Mouse (Mus musculus) adrenal gland, adult 2 months (tissue): ENCODE measurements at regions not wholly inside any gene's neighbourhood (a gene's known extent, or its start where the extent isn't known, plus 50 kb on each side); places are given as distances from the start of the nearest gene placed in this dataset.
A peak's percentile ranks its signal among the peaks of the same experiment; 100 is the strongest.
"Not testable (repeated sequence)": the region's sequence is repeated elsewhere in the genome, so short reads cannot be mapped to it uniquely, and the experiment has no call there.

Experiments
- DNase-seq: peaks from one replicate; pipeline ENCODE4 v3.0.0; 2021

- DNase-seq: not testable (repeated sequence)
These were observed 1191.1 kb upstream of the 1700008P02Rik start for GRCm38 (mm10) chr3:7811301-7811700.

- not testable (repeated sequence) for DNase-seq
These were observed 1184.9 kb upstream of the 1700008P02Rik start for GRCm38 (mm10) chr3:7805121-7805520.

GRCm38 (mm10) chr3:7804209-7804608, 1184.0 kb upstream of the 1700008P02Rik start:
- DNase-seq: no peak

- DNase-seq: no peak
These were observed 1179.2 kb upstream of the 1700008P02Rik start for GRCm38 (mm10) chr3:7799486-7799885.

GRCm38 (mm10) chr3:7787665-7788064, 1167.4 kb upstream of the 1700008P02Rik start:
- DNase-seq: no peak

GRCm38 (mm10) chr3:7785096-7785495, 1164.9 kb upstream of the 1700008P02Rik start:
- no peak for DNase-seq

GRCm38 (mm10) chr3:7755445-7755844, 1135.2 kb upstream of the 1700008P02Rik start:
- DNase-seq: peak; percentile 67

- no peak for DNase-seq
These were observed 1093.5 kb upstream of the 1700008P02Rik start for GRCm38 (mm10) chr3:7713741-7714140.

GRCm38 (mm10) chr3:7713130-7713529, 1092.9 kb upstream of the 1700008P02Rik start:
- DNase-seq: no peak

GRCm38 (mm10) chr3:7712466-7712865, 1092.2 kb upstream of the 1700008P02Rik start:
- no peak for DNase-seq

GRCm38 (mm10) chr3:7708609-7709008, 1088.4 kb upstream of the 1700008P02Rik start:
- no peak for DNase-seq

- DNase-seq: no peak
These were observed 1063.3 kb upstream of the 1700008P02Rik start for GRCm38 (mm10) chr3:7683536-7683935.

GRCm38 (mm10) chr3:7682816-7683215, 1062.6 kb upstream of the 1700008P02Rik start:
- not testable (repeated sequence) for DNase-seq

- no peak for DNase-seq
These were observed 1062.1 kb upstream of the 1700008P02Rik start for GRCm38 (mm10) chr3:7682311-7682710.

- peak; percentile 65 for DNase-seq
These were observed 1049.7 kb upstream of the 1700008P02Rik start for GRCm38 (mm10) chr3:7669956-7670355.

- DNase-seq: not testable (repeated sequence)
These were observed 1047.6 kb upstream of the 1700008P02Rik start for GRCm38 (mm10) chr3:7667851-7668250.

GRCm38 (mm10) chr3:7666391-7667142, 1046.3 kb upstream of the 1700008P02Rik start:
- not testable (repeated sequence) for DNase-seq
